Comparison of ENCODE assay signal across 9 mouse cellular contexts in the genomic region with DNA sequence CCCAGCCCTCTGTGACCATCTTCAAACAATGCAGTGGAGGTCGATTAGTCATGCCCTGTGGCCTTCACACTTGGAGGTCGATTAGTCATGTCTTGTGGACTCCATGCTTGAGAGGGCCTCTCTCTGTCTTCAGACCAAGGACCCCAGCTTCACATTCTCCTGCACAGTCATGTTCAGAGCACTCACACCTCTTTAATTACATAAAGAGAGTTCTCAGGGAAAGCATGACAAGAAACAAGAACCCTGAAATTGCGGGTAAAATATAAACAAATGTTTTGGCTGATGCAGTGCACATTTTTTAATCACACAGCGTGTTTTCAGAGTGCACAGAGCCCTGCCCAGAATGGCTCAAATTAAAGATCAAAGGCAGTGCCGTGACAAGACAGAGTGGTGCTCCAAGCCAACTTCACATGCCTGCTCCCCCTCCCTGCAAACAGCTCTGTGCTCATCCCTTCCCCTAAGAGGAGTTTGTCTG.
A peak's percentile ranks its signal among the peaks of the same experiment; 100 is the strongest.
DNase-seq lines count a peak whose midpoint lies in the region; ATAC-seq lines count a peak whose summit lies in the region.
"Had no signal": no experiment of that assay in that cellular context is flagged by ENCODE, and none has a peak within 500 bp of the region (broad histone marks: within the 10 kb centered on the region; RNA-seq: fewer than 3 reads in every experiment).

No protein-coding gene starts in this region.

- peaks cover 18% of the 10 kb centered on the region for H3K4me1 ChIP-seq in forebrain, embryonic 10.5 days
- H3K4me1 ChIP-seq in forebrain, embryonic 11.5 days (replicated peaks; ENCODE audit: control insufficient read depth, insufficient read depth, low read length), result no peaks in the 10 kb centered on the region
- peaks cover 14% of the 10 kb centered on the region for H3K4me1 ChIP-seq in hindbrain, embryonic 12.5 days
- H3K4me1 ChIP-seq: liver, embryonic 13.5 days had no signal

- no peaks in the 10 kb centered on the region for H3K36me3 ChIP-seq in forebrain, embryonic 10.5 days (replicated peaks)
- no peaks in the 10 kb centered on the region for H3K36me3 ChIP-seq in forebrain, embryonic 11.5 days (ENCODE audit: control insufficient read depth, insufficient read depth, low read length)
- no peaks in the 10 kb centered on the region for H3K36me3 ChIP-seq in hindbrain, embryonic 12.5 days
- H3K36me3 ChIP-seq: liver, embryonic 13.5 days had no signal

- no peaks in the 10 kb centered on the region for H3K9me3 ChIP-seq in forebrain, embryonic 10.5 days
- H3K9me3 ChIP-seq in forebrain, embryonic 11.5 days (ENCODE audit: control insufficient read depth, low read length), result no peaks in the 10 kb centered on the region
- no peaks in the 10 kb centered on the region for H3K9me3 ChIP-seq in hindbrain, embryonic 12.5 days (replicated peaks)
- H3K9me3 ChIP-seq: liver, embryonic 13.5 days had no signal

- no peak for ATAC-seq in forebrain, embryonic 11.5 days (replicated peaks; ENCODE audit: low FRiP score)
- peak; percentile 64 for ATAC-seq in hindbrain, embryonic 12.5 days (ENCODE audit: low FRiP score)
- ATAC-seq in cerebellum, adult (ENCODE audit: insufficient number of reproducible peaks, low FRiP score, low TSS enrichment), result no peak

- H3K9ac ChIP-seq in forebrain, embryonic 11.5 days (ENCODE audit: low read length), result no peak overlapping the region
- H3K9ac ChIP-seq in hindbrain, embryonic 12.5 days, result no peak overlapping the region
- H3K9ac ChIP-seq: liver, embryonic 13.5 days had no signal

- peak overlapping the region; percentile 63; the same call in 1 of the 2 replicates for H3K27ac ChIP-seq in forebrain, embryonic 10.5 days
- no peak overlapping the region for H3K27ac ChIP-seq in forebrain, embryonic 11.5 days (ENCODE audit: low read depth, low read length)
- peak overlapping the region; percentile 32 for H3K27ac ChIP-seq in hindbrain, embryonic 12.5 days
- H3K27ac ChIP-seq: liver, embryonic 13.5 days had no signal

- H3K27me3 ChIP-seq in forebrain, embryonic 10.5 days (ENCODE audit: poor library complexity, severe bottlenecking), result peaks cover 30% of the 10 kb centered on the region
- no peaks in the 10 kb centered on the region for H3K27me3 ChIP-seq in forebrain, embryonic 11.5 days (ENCODE audit: control insufficient read depth, insufficient read depth, low read length)
- H3K27me3 ChIP-seq in hindbrain, embryonic 12.5 days, result no peaks in the 10 kb centered on the region
- H3K27me3 ChIP-seq: liver, embryonic 13.5 days had no signal

- DNase-seq in forebrain, embryonic 10.5 days (ENCODE audit: extremely low spot score, low spot score), result peak; percentile 19
- DNase-seq in forebrain, embryonic 11.5 days (ENCODE audit: low spot score), result no peak
- peak; percentile 83 to 94 for DNase-seq in adrenal gland, adult (ENCODE audit: inconsistent age in 2 of 2, low spot score in 1 of 2)
- DNase-seq in mesoderm, embryonic 11.5 days (ENCODE audit: low read depth, low spot score), result peak; percentile 76
- DNase-seq in gastrocnemius, postnatal 36 days, result no peak
- no peak for DNase-seq in heart, adult 11 months
- DNase-seq: liver, embryonic 13.5 days had no signal

- intact Hi-C loops in gastrocnemius, postnatal 36 days (cut with DNase I), result no loop called here

- 35% methylated on average over 5 of the region's 5 CpGs for WGBS in forebrain, embryonic 10.5 days
- 47% methylated on average over 5 of the region's 5 CpGs for WGBS in forebrain, embryonic 11.5 days
- WGBS in hindbrain, embryonic 12.5 days, result 19% methylated on average over 5 of the region's 5 CpGs

- no peak overlapping the region for H3K4me2 ChIP-seq in forebrain, embryonic 11.5 days (ENCODE audit: low read depth, low read length, severe bottlenecking)
- no peak overlapping the region for H3K4me2 ChIP-seq in hindbrain, embryonic 12.5 days (replicated peaks)
- H3K4me2 ChIP-seq: liver, embryonic 13.5 days had no signal

- H3K4me3 ChIP-seq in forebrain, embryonic 10.5 days, result no peak overlapping the region
- no peak overlapping the region for H3K4me3 ChIP-seq in forebrain, embryonic 11.5 days (ENCODE audit: low read depth, low read length)
- no peak overlapping the region for H3K4me3 ChIP-seq in hindbrain, embryonic 12.5 days
- H3K4me3 ChIP-seq: liver, embryonic 13.5 days had no signal

Comparison
In these comparisons a context has a peak if more than half of its experiments do, and no peak if none do; other contexts are left out.
1. DNase-seq: peak in forebrain, embryonic 10.5 days (single experiment), adrenal gland, adult (2 of 2) and mesoderm, embryonic 11.5 days (single experiment); none in forebrain, embryonic 11.5 days (single experiment), gastrocnemius, postnatal 36 days (0 of 2) and heart, adult 11 months (single experiment).